Mouse (Mus musculus): ENCODE measurements around the gene Zbtb1. TPM values are rescaled to one million over a fixed set of nuclear protein-coding genes. Genes with fewer than 3 reads are reported as not detected.

Gene Zbtb1
- polyA plus RNA-seq (2012; ENCODE audit: low replicate concordance) = 12.6 and 15.0 TPM in 2 replicates

DNA sequence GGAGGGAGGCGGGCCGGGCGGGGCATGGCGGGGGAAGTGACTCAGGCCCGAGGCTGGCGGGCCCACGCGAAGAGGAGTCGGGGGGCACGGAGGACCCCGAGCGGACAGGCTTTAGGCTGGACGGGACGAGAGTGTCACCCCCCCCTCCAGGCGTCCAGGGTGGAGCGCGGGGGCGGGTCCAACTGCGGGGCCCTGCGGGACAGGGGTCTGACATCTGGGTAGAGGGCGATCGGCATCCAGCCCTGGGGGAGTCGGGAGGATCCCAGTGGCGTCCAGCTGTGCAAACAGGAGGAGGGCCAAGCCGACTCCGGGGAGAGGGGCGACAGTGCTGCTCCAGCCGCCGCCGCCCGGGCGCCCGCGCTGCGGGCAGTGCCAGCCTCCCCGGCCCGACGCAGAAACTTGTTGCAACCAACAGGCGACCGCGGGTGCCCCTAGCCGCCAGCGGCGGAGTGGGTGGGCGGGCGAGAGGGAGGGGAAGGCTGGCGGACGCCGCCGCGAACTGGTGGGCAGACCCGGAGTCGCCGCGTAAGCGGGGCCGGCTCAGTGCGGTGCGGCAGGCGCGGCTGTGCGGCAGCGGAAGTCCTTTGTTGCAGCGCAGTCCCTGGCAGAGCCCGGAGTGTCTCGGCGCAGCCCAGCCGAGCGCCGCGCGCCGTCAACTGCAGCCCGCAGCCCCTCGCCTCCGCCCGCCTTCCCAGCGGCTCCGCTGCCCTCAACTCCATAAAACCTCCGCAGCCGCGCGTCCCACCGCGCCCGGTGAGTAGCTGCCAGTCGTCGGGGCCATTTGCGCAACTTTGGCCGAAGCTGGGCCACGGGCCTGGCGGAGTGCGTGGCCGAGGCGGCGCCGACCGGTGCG lies at the start of gene Zbtb1:
TSS of gene Zbtb1 (plus strand) at position 289 of the 853 bp plus-strand sequence.

DNA sequence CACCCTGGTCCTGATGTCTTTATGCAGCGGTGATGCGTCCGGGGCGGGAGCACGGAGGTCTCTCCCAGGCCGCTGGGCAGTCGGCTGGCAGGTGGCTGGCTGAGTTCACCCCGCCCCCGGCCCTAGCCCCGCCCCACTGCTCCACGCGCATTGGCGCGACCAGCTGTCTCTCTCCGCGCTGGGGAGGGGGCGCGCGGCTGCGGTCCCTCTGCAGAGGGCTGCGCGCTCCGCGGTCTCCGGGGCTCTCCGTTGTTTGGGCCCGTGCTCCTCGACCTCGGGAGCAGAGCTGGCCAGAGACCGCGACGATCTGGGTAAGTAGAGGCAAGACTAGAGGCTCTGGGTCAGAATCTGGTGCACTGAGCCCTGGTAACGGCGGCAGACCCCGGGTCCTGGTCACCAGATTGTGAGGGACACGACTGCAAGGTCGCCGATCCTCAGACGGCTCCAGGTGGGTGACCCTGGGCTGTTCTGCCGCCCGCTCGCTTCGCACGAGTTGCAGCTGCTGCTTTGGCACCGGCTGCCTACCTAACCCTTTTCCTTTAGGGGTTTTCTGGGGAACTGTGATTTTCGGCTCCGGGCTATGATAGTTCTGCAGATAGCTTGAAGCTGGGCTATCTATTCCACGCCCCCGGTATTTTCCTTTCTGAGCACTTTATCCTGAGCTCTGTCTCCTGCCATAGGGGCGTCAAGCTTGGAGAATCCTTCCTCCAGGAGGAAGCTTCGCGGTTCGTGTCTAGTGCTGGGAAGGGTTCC lies 45.2 kb upstream of the Zbtb1 start, which contains the start of gene Akap5:
TSS of gene Akap5 (plus strand) at position 213 of the 753 bp plus-strand sequence.

GRCm38 (mm10) chr12:76369206-76369977 lies 674 bp upstream of the Zbtb1 start, which contains the start of gene Zbtb25:
TSS of gene Zbtb25 (minus strand) at chr12:76369602.

DNA sequence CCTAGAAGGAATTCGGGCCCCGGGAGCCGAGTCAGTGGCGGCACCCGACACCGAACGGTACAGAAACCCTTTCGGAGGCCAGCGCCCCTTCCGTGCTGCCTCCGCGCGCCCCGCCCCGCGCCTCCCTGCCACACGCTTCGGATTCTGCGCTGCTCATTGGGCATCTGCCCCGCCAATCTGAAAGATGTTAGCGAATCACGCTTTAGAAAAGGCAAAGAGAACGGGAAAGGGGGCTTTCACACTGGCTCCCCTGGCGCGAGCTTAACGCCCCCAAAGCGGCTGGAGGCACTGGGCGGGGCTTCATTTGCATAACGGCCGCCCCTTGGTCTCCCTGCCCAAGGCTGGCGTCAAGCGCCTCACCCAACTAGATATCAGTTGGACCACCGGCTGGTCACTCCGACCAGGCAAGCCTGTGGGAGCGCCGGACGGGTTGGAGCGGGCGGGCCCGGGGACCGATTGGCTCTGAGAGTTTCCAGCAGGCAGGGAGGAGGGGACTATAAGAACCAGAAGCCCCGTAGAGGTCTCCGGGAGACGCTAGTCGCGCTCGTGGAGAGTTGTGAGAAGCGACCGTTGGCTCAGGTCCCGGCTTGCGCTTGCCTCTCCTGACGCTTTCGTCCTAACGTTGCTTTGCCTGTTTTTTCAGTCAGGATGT lies 33.9 kb downstream of the Zbtb1 start, which contains the start of gene Hspa2:
TSS of gene Hspa2 (plus strand) at position 291 of the 652 bp plus-strand sequence.

DNA sequence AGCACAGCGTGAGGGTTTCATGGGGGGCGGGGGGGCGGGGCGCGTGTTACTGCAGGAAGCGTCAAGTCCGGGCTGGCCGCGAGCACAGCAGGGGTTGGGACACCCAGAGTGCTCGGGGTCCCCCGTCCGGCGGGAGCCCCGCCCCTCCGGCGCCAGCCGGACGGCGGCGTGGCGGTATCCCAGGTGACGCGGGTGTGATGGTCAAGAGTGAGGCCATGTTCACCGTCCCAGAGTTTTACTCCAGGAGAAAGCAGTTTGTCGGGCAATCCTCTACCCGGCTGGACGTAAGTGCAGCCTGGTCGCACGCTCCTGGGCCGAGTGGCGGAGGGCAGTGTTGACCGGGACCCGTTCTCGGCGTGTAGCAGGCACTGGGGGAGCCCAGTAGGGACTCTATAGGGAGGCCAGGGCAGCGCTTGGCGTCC lies 47.4 kb downstream of the Zbtb1 start, which contains the start of gene Ppp1r36:
TSS of gene Ppp1r36 (plus strand) at position 106 of the 422 bp plus-strand sequence.

Other genes starting within 250 kb of the Zbtb1 start
- gene Esr2, start 193.0 kb upstream of the Zbtb1 start, polyA plus RNA-seq (2012; ENCODE audit: low replicate concordance) = not detected in 2 replicates
- 0.11 TPM in 1 of 2 replicates, not detected in the other for gene Tex21, start 123.5 kb upstream of the Zbtb1 start, polyA plus RNA-seq (2012; ENCODE audit: low replicate concordance)
- 233 and 259 TPM in 2 replicates for gene Mthfd1, start 115.0 kb upstream of the Zbtb1 start, polyA plus RNA-seq (2012; ENCODE audit: low replicate concordance)
- 0.65 TPM in 1 of 2 replicates, not detected in the other for gene Akap5, start 45.4 kb upstream of the Zbtb1 start, polyA plus RNA-seq (2012; ENCODE audit: low replicate concordance)
- gene Zbtb25, start 664 bp upstream of the Zbtb1 start, polyA plus RNA-seq (2012; ENCODE audit: low replicate concordance) = 7.0 and 8.4 TPM in 2 replicates
- gene Hspa2, start 33.9 kb downstream of the Zbtb1 start, polyA plus RNA-seq (2012; ENCODE audit: low replicate concordance) = 1.5 and 2.8 TPM in 2 replicates
- gene Ppp1r36, start 47.3 kb downstream of the Zbtb1 start, polyA plus RNA-seq (2012; ENCODE audit: low replicate concordance) = not detected in 2 replicates
- gene Plekhg3, start 160.6 kb downstream of the Zbtb1 start, polyA plus RNA-seq (2012; ENCODE audit: low replicate concordance) = 2.1 and 2.2 TPM in 2 replicates

Data from leukemia stem cell, adult 10-12 weeks (primary cell).